Mouse (Mus musculus): ENCODE results near the gene Gpr142. TPM values are rescaled to one million over a fixed set of nuclear protein-coding genes. Genes with fewer than 3 reads are reported as not detected.

Gene Gpr142
- polyA plus RNA-seq (2012; rRNA removed; ENCODE audit: low replicate concordance) = not detected in 2 replicates

GRCm38 (mm10) chr11:114798624-114799023 lies at the start of gene Gpr142:
TSS of gene Gpr142 (plus strand) at chr11:114798924.

DNA sequence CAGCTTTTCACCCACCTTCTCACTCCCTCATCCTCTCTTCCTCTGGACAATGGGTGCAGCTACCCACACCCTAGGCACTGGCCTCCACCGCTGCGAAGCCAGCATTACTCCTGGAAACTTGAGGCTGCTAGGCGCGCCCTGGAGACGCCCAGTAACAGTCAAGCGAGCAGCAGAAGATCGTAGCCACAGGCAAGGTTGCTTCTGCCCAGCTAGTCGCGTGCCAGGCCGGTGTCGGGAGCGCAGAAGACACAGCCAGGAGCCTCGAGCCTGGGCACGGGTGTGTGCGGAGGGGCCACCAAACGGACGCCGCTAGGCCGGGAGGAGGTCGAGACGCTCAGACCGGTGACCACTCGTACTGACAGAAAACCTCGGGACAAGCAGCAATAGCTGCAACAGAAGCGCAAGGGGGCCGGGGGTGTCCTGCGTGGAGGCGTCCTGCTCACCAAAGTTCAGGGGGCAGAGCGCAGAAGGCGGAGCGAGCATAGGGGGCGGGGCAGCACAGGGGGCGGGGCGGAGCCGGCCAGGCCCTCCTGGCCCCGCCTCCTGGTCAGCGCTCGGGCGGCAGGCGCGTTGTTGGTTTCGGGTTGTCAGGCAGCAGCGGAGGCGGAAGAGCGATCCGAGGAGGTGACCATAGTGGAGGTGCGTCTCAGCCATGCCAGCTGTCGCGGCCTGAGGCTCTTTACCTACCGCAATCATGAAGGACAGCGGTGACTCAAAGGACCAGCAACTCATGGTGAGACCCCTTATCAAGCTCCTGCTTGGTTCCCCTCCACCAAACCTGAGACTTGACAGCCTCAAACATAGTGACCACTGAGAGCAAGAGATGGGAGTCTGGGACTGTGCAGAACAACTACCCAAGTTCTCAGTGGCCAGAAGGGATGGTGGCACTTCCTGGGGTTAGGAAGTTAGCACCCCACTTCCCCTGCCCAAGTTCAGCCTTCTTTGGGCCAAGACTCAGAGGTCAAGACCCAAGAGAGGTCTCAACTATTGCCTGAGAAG lies 33.6 kb upstream of the Gpr142 start, which contains the start of gene Kif19a:
TSS of gene Kif19a (plus strand) at position 569 of the 999 bp plus-strand sequence.

DNA sequence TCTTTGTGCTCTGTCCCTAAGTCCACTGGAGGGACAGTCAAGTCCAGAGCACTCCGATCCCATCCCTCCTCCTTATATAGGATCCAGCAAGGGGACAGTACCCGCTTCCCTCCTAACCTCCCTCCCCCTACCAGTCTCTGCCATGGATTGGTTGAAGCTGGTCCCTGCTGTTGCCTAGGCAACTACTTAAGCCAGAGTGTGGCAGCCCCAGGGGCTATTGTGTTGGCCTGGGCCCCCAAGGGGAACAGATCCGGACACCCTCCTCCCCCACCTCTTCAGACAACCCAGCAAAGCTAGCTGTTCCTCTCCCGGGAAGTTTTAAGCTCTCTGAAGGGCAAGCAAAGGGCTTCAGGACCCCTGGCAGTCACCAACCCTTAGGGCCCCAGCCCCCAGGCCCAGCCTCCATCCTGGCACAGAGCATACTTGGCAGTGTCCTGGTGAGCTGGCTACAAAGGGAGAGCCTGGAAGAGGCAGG lies 2.8 kb upstream of the Gpr142 start, which contains the start of gene Btbd17:
TSS of gene Btbd17 (minus strand) at position 98 of the 475 bp plus-strand sequence.

DNA sequence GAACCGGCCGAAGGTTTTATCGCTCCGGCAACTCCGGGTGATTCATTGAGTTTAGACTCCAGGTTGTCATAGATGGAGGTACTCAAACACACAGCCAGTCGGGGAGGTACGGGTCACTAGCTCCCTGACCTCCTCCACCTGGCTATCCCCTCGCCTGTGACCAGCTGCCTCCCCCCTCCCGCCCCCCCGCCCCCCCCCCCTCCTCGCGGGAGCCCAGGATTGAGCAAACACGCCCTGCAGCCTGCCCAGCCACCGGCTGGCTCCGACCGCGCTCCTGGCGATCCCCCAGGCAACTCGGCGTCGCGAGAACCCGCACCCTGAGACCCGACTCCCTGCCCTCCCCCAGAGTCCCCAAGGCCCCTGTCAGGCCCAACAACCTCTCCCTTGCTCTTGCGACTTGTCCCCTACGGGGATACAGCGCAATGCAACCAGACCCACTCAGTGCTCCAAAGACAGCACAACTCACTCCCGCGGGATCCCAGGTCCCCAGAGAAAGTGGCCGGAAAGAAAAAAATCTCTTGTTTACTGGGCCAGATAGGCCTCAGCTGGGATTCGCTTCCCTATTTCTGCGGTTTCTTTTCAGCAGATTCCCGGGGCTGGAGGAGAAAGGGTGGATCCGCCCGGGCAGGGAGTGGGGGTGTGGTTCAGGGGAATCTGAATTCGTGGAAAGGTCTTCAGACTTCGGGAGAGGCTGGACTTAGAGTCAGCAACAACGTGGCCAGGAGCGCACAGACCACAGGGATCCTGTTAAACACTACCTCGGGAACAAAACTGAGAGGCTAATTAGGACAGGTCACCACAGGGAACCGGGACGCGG lies 51.9 kb downstream of the Gpr142 start, which contains the start of gene Gprc5c:
TSS of gene Gprc5c (plus strand) at position 701 of the 817 bp plus-strand sequence.

Other genes with a start within 250 kb of the Gpr142 start
- gene Rpl38, start 130.4 kb upstream of the Gpr142 start, polyA plus RNA-seq (2012; rRNA removed; ENCODE audit: low replicate concordance) = 234 and 324 TPM in 2 replicates
- gene Ttyh2, start 123.5 kb upstream of the Gpr142 start, polyA plus RNA-seq (2012; rRNA removed; ENCODE audit: low replicate concordance) = 76.9 and 89.5 TPM in 2 replicates
- 2.2 and 2.9 TPM in 2 replicates for gene Dnaic2, start 71.5 kb upstream of the Gpr142 start, polyA plus RNA-seq (2012; rRNA removed; ENCODE audit: low replicate concordance)
- gene Kif19a, start 33.5 kb upstream of the Gpr142 start, polyA plus RNA-seq (2012; rRNA removed; ENCODE audit: low replicate concordance) = 3.1 and 4.7 TPM in 2 replicates
- gene Btbd17, start 3.0 kb upstream of the Gpr142 start, polyA plus RNA-seq (2012; rRNA removed; ENCODE audit: low replicate concordance) = 1.3 and 3.0 TPM in 2 replicates
- 37.4 and 56.3 TPM in 2 replicates for gene Gprc5c, start 52.2 kb downstream of the Gpr142 start, polyA plus RNA-seq (2012; rRNA removed; ENCODE audit: low replicate concordance)
- 2.2 and 3.9 TPM in 2 replicates for gene Cd300a, start 91.1 kb downstream of the Gpr142 start, polyA plus RNA-seq (2012; rRNA removed; ENCODE audit: low replicate concordance)
- 2.9 and 6.2 TPM in 2 replicates for gene Cd300lb, start 135.5 kb downstream of the Gpr142 start, polyA plus RNA-seq (2012; rRNA removed; ENCODE audit: low replicate concordance)
- gene Cd300c, start 170.2 kb downstream of the Gpr142 start, polyA plus RNA-seq (2012; rRNA removed; ENCODE audit: low replicate concordance) = 4.5 and 5.2 TPM in 2 replicates
- gene Cd300ld, start 191.0 kb downstream of the Gpr142 start, polyA plus RNA-seq (2012; rRNA removed; ENCODE audit: low replicate concordance) = 4.0 and 8.5 TPM in 2 replicates
- 7.9 and 11.0 TPM in 2 replicates for gene Cd300c2, start 203.0 kb downstream of the Gpr142 start, polyA plus RNA-seq (2012; rRNA removed; ENCODE audit: low replicate concordance)
- gene Cd300ld2, start 217.3 kb downstream of the Gpr142 start, polyA plus RNA-seq (2012; rRNA removed; ENCODE audit: low replicate concordance) = 2.8 and 5.3 TPM in 2 replicates
- gene Cd300ld4, start 228.1 kb downstream of the Gpr142 start, polyA plus RNA-seq (2012; rRNA removed; ENCODE audit: low replicate concordance) = 8.4 and 32.3 TPM in 2 replicates
- 20.6 and 34.4 TPM in 2 replicates for gene Cd300ld5, start 238.8 kb downstream of the Gpr142 start, polyA plus RNA-seq (2012; rRNA removed; ENCODE audit: low replicate concordance)
- gene Cd300ld3, start 249.5 kb downstream of the Gpr142 start, polyA plus RNA-seq (2012; rRNA removed; ENCODE audit: low replicate concordance) = 72.5 and 131 TPM in 2 replicates